Mouse (Mus musculus) liver, embryonic 16.5 days (tissue): ENCODE data around the gene Ctdsp2. TPM values are rescaled to one million over a fixed set of nuclear protein-coding genes. Genes with fewer than 3 reads are reported as not detected.

ENCODE experiments used
- ATAC-seq: fragments of 200-750 bp; cut with Nextera tagmentation; 2 replicates; pipeline ENCODE4 v1.8.0; 2017; ENCODE audit warnings: low read depth, mild to moderate bottlenecking, moderate number of reproducible peaks, moderate library complexity
- H3K27ac ChIP-seq: fragments of 300-500 bp; sonication (generic); 2 replicates; pipeline ENCODE4 v1.5.1; 2014; ENCODE audit warnings: mild to moderate bottlenecking, low read length
- H3K27me3 ChIP-seq: fragments of 300-500 bp; sonication (generic); 2 replicates; pipeline ENCODE4 v1.6.1; 2014; ENCODE audit warnings: low read depth, low read length, mixed read lengths; ENCODE audit not compliant: control insufficient read depth, insufficient read depth
- H3K36me3 ChIP-seq: fragments of 300-500 bp; sonication (generic); 2 replicates; pipeline ENCODE4 v1.6.1; 2014; ENCODE audit warnings: mild to moderate bottlenecking; ENCODE audit not compliant: control insufficient read depth, insufficient read depth
- H3K4me1 ChIP-seq: fragments of 300-500 bp; sonication (generic); 2 replicates; pipeline ENCODE4 v1.6.1; 2014; ENCODE audit warnings: low read depth, low read length, mixed read lengths; ENCODE audit not compliant: control insufficient read depth
- H3K4me2 ChIP-seq: fragments of 300-500 bp; sonication (generic); 2 replicates; pipeline ENCODE4 v1.6.1; 2014; ENCODE audit warnings: low read depth, low read length, mixed read lengths
- H3K4me3 ChIP-seq: fragments of 300-500 bp; sonication (generic); 2 replicates; pipeline ENCODE4 v1.5.1; 2014; ENCODE audit warnings: low read depth, mild to moderate bottlenecking, low read length
- H3K9ac ChIP-seq: fragments of 300-500 bp; sonication (generic); 2 replicates; pipeline ENCODE4 v1.6.1; 2014; ENCODE audit warnings: low read depth, low read length
- H3K9me3 ChIP-seq: fragments of 300-500 bp; sonication (generic); replicated peaks from 2 replicates; pipeline ENCODE4 v1.6.1; 2016; ENCODE audit warnings: low read length; ENCODE audit not compliant: control insufficient read depth
- WGBS: fragments of 180-500 bp; shearing (Covaris S2); extraction: QIAGEN DNeasy Blood & Tissue Kit; methylation state at CpG from one replicate; pipeline ENCODE4 v1.1.7; 2014; ENCODE audit not compliant: insufficient replicate concordance; 5-methylcytosine and 5-hydroxymethylcytosine counted together
- polyA plus RNA-seq: library from polyadenylated mRNA; unstranded; fragments of >200 nt; fragmentation: Nextera tagmentation; extraction: Ambion mirVana; gene quantifications from 2 replicates; pipeline ENCODE4 v1.2.1, GENCODE M21; 2015

Ctdsp2 gene
- polyA plus RNA-seq, 1 experiment from 2014 or later = 12.2 TPM

GRCm38 (mm10) chr10:126957359-126958107 is 21.0 kb upstream of the Ctdsp2 start:
- Histone ChIP-seq H3K36me3 (no peaks in the 10 kb centered on the region), H3K9ac (no peak overlapping the region), H3K9me3 (no peaks in the 10 kb centered on the region; the same call in 1 of the 2 replicates), H3K4me3 (no peak overlapping the region), H3K4me2 (peak overlapping the region; percentile 42), H3K27me3 (no peaks in the 10 kb centered on the region), H3K27ac (no peak overlapping the region), H3K4me1 (peaks cover 15% of the 10 kb centered on the region)
- ATAC-seq = peak; percentile 74
- 10% methylated on average over 25 of the region's 25 CpGs for WGBS

GRCm38 (mm10) chr10:126960496-126960895 is 18.0 kb upstream of the Ctdsp2 start:
- Histone ChIP-seq H3K9ac (no peak overlapping the region), H3K4me1 (peaks cover 21% of the 10 kb centered on the region), H3K27ac (no peak overlapping the region), H3K4me3 (no peak overlapping the region), H3K36me3 (no peaks in the 10 kb centered on the region), H3K9me3 (no peaks in the 10 kb centered on the region; the same call in 1 of the 2 replicates), H3K27me3 (no peaks in the 10 kb centered on the region), H3K4me2 (no peak overlapping the region)
- ATAC-seq = no peak
- 67% methylated on average over 8 of the region's 8 CpGs for WGBS

GRCm38 (mm10) chr10:126961757-126962156 is 16.8 kb upstream of the Ctdsp2 start:
- Histone ChIP-seq H3K4me2 (0 out of 2 replicates have a peak overlapping the region, but pooled peaks have one; percentile 15), H3K9ac (no peak overlapping the region), H3K27ac (peak overlapping the region; percentile 26), H3K4me3 (no peak overlapping the region), H3K9me3 (no peaks in the 10 kb centered on the region; the same call in 1 of the 2 replicates), H3K27me3 (no peaks in the 10 kb centered on the region), H3K4me1 (peaks cover 21% of the 10 kb centered on the region), H3K36me3 (no peaks in the 10 kb centered on the region)
- WGBS = 63% methylated on average over 10 of the region's 10 CpGs
- no peak for ATAC-seq

- Histone ChIP-seq H3K36me3 (no peaks in the 10 kb centered on the region), H3K4me3 (no peak overlapping the region), H3K4me2 (0 out of 2 replicates have a peak overlapping the region, but pooled peaks have one; percentile 15), H3K9me3 (no peaks in the 10 kb centered on the region; the same call in 1 of the 2 replicates), H3K4me1 (peaks cover 21% of the 10 kb centered on the region), H3K9ac (no peak overlapping the region), H3K27ac (peak overlapping the region; percentile 26), H3K27me3 (no peaks in the 10 kb centered on the region)
- 28% methylated on average over 15 of the region's 15 CpGs for WGBS
- ATAC-seq = peak; percentile 35
Observed at GRCm38 (mm10) chr10:126962271-126962965, 16.1 kb upstream of the Ctdsp2 start.

GRCm38 (mm10) chr10:126962966-126963330 is 15.6 kb upstream of the Ctdsp2 start:
- 51% methylated on average over 6 of the region's 6 CpGs for WGBS
- H3K36me3 ChIP-seq = no peaks in the 10 kb centered on the region
- no peak overlapping the region for H3K9ac ChIP-seq
- no peak for ATAC-seq
- H3K9me3 ChIP-seq = no peaks in the 10 kb centered on the region; the same call in 1 of the 2 replicates
- no peaks in the 10 kb centered on the region for H3K27me3 ChIP-seq
- no peak overlapping the region for H3K4me2 ChIP-seq
- peaks cover 16% of the 10 kb centered on the region for H3K4me1 ChIP-seq
- H3K27ac ChIP-seq = peak overlapping the region; percentile 14; the same call in 1 of the 2 replicates
- H3K4me3 ChIP-seq = no peak overlapping the region

- Histone ChIP-seq H3K4me3 (no peak overlapping the region), H3K27ac (no peak overlapping the region), H3K36me3 (no peaks in the 10 kb centered on the region), H3K4me2 (no peak overlapping the region), H3K27me3 (no peaks in the 10 kb centered on the region), H3K4me1 (peaks cover 16% of the 10 kb centered on the region), H3K9ac (no peak overlapping the region), H3K9me3 (no peaks in the 10 kb centered on the region; the same call in 1 of the 2 replicates)
- ATAC-seq = no peak
- WGBS = 69% methylated on average over 8 of the region's 8 CpGs
Observed at GRCm38 (mm10) chr10:126963821-126964220, 14.7 kb upstream of the Ctdsp2 start.

GRCm38 (mm10) chr10:126971363-126972050 is 7.0 kb upstream of the Ctdsp2 start:
- Histone ChIP-seq H3K4me2 (peak overlapping the region; percentile 5; the same call in 1 of the 2 replicates), H3K36me3 (no peaks in the 10 kb centered on the region), H3K9me3 (no peaks in the 10 kb centered on the region), H3K4me1 (peaks cover 10% of the 10 kb centered on the region), H3K4me3 (no peak overlapping the region), H3K27me3 (no peaks in the 10 kb centered on the region; the same call in 1 of the 2 replicates), H3K27ac (peak overlapping the region; percentile 77), H3K9ac (no peak overlapping the region)
- 33% methylated on average over 12 of the region's 12 CpGs for WGBS
- ATAC-seq = no peak

GRCm38 (mm10) chr10:126972051-126972725 is 6.3 kb upstream of the Ctdsp2 start:
- Histone ChIP-seq H3K9me3 (no peaks in the 10 kb centered on the region), H3K4me3 (no peak overlapping the region), H3K9ac (no peak overlapping the region), H3K4me2 (peak overlapping the region; percentile 5; the same call in 1 of the 2 replicates), H3K27me3 (no peaks in the 10 kb centered on the region; the same call in 1 of the 2 replicates), H3K36me3 (no peaks in the 10 kb centered on the region), H3K4me1 (peaks cover 10% of the 10 kb centered on the region), H3K27ac (peak overlapping the region; percentile 12; the same call in 1 of the 2 replicates)
- ATAC-seq = peak; percentile 76
- WGBS = 39% methylated on average over 13 of the region's 13 CpGs
